Mouse (Mus musculus): ENCODE data around the gene Abcc4. TPM values are rescaled to one million over a fixed set of nuclear protein-coding genes. Genes with fewer than 3 reads are reported as not detected.

Abcc4 gene
- total and polyA plus RNA-seq, 2 experiments from 2014 or later = 2.4 to 3.6 TPM

DNA sequence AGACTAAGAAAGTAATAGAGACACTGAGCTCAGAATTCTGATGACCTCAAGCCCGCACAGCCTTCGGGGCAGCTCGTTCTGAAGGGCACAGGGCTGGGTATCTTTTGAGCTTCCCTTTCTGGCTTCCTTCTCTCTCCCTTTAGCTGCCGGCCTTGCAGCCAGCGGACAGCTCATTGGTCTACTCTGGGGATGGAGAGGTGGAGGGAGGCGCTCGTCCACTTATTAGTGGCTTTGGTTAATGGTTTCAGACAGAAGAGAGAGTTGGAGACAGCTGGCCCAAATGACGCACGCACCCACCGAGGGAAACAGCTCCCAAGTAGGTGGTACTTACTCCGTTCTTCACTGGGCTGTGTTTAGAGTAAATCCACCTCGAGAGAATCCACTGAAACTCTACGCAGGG, 214.7 kb downstream of the Abcc4 start:
- TF ChIP-seq CTCF (IDR thresholded peaks at IDR 0.05) = no peak
- H3K9ac ChIP-seq (replicated peaks; ENCODE audit: low read length, poor library complexity, severe bottlenecking) = no peak overlapping the region
- WGBS = 25% methylated on average over 13 of the region's 13 CpGs

DNA sequence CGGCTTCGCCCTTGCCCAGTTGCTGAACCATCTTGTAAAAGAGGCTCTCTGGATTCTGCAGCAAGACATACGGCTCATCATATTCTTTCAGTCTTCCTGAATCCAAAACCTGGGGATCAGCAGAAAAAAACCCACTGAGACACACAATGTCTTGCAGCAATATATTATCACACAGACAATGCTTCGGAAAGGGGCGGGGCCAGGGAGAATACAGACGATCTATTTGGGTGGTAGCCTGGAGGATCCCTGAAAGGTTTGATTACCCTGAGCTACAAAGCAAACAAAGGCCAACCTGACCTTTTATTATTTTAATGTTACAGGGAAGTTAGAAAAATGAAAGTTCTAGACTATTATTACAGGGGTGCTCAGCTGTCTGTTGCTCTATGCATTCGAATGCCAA, 215.5 kb downstream of the Abcc4 start:
- H3K4me2 ChIP-seq (ENCODE audit: low read depth, low read length, poor library complexity, severe bottlenecking) = no peak overlapping the region
- ATAC-seq (ENCODE audit: low FRiP score) = no peak
- WGBS = 67% methylated on average over 7 of the region's 7 CpGs

More for the DNA sequence above, 214.7 kb downstream of the Abcc4 start:
- no peaks in the 10 kb centered on the region for H3K9me3 ChIP-seq (ENCODE audit: low read length)
- H3K36me3 ChIP-seq (ENCODE audit: insufficient read depth, low read length) = no peaks in the 10 kb centered on the region
- 0 out of 2 replicates have a peak overlapping the region, but pooled peaks have one; percentile 12 for H3K4me2 ChIP-seq (ENCODE audit: low read depth, low read length, poor library complexity, severe bottlenecking)
- H3K27ac ChIP-seq (ENCODE audit: low read depth, low read length) = no peak overlapping the region
- H3K4me1 ChIP-seq (ENCODE audit: insufficient read depth, low read length) = no peaks in the 10 kb centered on the region
- ATAC-seq (ENCODE audit: low FRiP score) (no peak), DNase-seq (ENCODE audit: low spot score) (peak; percentile 35)
- no peak overlapping the region for H3K4me3 ChIP-seq (ENCODE audit: low read depth, low read length)
- H3K27me3 ChIP-seq (ENCODE audit: insufficient read depth, low read length) = no peaks in the 10 kb centered on the region

DNA sequence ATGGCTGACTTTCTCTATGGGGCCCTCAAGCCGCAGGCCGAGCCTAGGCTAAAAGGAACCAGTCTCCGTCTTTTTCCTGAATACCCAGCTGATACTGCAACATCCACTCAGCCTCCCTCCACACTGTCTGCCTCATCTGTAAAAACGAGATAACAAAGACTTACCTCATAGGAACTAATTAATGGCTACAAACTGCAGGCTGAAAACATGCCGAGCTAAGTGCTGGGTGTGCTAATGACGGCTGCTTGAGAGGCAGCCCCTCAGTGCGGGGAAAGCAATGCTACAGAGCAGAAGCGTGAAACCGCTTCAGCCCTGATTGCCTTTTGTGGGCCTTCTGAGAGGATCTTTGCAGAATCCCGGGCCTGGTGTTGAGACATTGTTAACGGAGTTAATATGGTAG, 219.7 kb downstream of the Abcc4 start:
- 73% methylated on average over 11 of the region's 11 CpGs for WGBS
- TF ChIP-seq CTCF (IDR thresholded peaks at IDR 0.05) = no peak
- Histone ChIP-seq H3K4me3 (ENCODE audit: low read depth, low read length) (no peak overlapping the region), H3K36me3 (ENCODE audit: insufficient read depth, low read length) (no peaks in the 10 kb centered on the region), H3K27me3 (ENCODE audit: insufficient read depth, low read length) (no peaks in the 10 kb centered on the region), H3K9ac (replicated peaks; ENCODE audit: low read length, poor library complexity, severe bottlenecking) (no peak overlapping the region), H3K4me2 (ENCODE audit: low read depth, low read length, poor library complexity, severe bottlenecking) (no peak overlapping the region), H3K9me3 (ENCODE audit: low read length) (no peaks in the 10 kb centered on the region), H3K27ac (ENCODE audit: low read depth, low read length) (no peak overlapping the region), H3K4me1 (ENCODE audit: insufficient read depth, low read length) (no peaks in the 10 kb centered on the region)
- no peak for DNase-seq (ENCODE audit: low spot score)
- no peak for ATAC-seq (ENCODE audit: low FRiP score)

More for the DNA sequence above, 215.5 kb downstream of the Abcc4 start:
- Histone ChIP-seq H3K36me3 (ENCODE audit: insufficient read depth, low read length) (no peaks in the 10 kb centered on the region), H3K9ac (replicated peaks; ENCODE audit: low read length, poor library complexity, severe bottlenecking) (no peak overlapping the region), H3K4me1 (ENCODE audit: insufficient read depth, low read length) (no peaks in the 10 kb centered on the region), H3K27ac (ENCODE audit: low read depth, low read length) (no peak overlapping the region), H3K4me3 (ENCODE audit: low read depth, low read length) (no peak overlapping the region), H3K9me3 (ENCODE audit: low read length) (no peaks in the 10 kb centered on the region), H3K27me3 (ENCODE audit: insufficient read depth, low read length) (no peaks in the 10 kb centered on the region)
- no peak for DNase-seq (ENCODE audit: low spot score)
- no peak for TF ChIP-seq CTCF (IDR thresholded peaks at IDR 0.05)

DNA sequence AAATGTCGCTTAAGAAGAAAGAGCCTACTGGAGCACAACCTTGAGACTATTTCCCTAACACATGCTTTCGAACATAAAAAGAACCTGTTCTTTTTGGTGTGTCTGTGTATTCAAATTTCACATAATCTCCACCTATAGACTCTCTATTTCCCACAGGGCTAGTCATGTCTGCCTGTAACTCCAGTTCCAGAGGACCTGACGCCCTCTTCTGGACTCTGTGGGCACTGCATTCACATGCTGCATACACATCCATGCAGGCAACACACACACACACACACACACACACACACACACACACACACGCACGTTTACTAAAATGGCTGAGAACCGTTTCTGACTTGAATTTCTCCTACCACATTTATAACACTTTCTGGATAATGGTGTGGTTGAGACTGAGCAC, 220.4 kb downstream of the Abcc4 start:
- Histone ChIP-seq H3K9me3 (ENCODE audit: low read length) (no peaks in the 10 kb centered on the region), H3K27ac (ENCODE audit: low read depth, low read length) (no peak overlapping the region), H3K36me3 (ENCODE audit: insufficient read depth, low read length) (no peaks in the 10 kb centered on the region), H3K4me1 (ENCODE audit: insufficient read depth, low read length) (no peaks in the 10 kb centered on the region), H3K4me3 (ENCODE audit: low read depth, low read length) (no peak overlapping the region), H3K9ac (replicated peaks; ENCODE audit: low read length, poor library complexity, severe bottlenecking) (no peak overlapping the region), H3K27me3 (ENCODE audit: insufficient read depth, low read length) (no peaks in the 10 kb centered on the region), H3K4me2 (ENCODE audit: low read depth, low read length, poor library complexity, severe bottlenecking) (no peak overlapping the region)
- TF ChIP-seq CTCF (IDR thresholded peaks at IDR 0.05) = no peak
- 99% methylated on average over 6 of the region's 6 CpGs for WGBS
- ATAC-seq (ENCODE audit: low FRiP score) = no peak
- no peak for DNase-seq (ENCODE audit: low spot score)

DNA sequence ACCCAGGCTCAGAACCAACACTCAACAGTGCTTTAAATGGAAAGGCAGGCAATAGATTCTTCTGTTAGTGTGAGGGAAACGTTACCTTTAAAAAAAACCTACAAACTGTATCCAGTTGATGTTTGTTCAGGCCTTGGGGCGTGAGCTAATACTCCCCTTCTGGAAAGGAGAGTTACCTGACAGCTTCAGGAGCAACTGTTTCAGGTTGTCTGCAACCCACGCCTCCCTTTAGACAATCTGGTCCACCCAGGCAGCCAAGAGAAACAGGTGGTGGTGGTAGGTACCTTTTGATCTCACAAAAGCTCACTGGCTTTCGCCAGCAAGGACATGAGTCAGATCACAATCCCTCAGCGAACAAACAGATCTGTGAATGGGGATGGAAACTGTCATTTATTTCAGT, 223.7 kb downstream of the Abcc4 start:
- 88% methylated on average over 5 of the region's 5 CpGs for whole genome bisulfite sequencing

DNA sequence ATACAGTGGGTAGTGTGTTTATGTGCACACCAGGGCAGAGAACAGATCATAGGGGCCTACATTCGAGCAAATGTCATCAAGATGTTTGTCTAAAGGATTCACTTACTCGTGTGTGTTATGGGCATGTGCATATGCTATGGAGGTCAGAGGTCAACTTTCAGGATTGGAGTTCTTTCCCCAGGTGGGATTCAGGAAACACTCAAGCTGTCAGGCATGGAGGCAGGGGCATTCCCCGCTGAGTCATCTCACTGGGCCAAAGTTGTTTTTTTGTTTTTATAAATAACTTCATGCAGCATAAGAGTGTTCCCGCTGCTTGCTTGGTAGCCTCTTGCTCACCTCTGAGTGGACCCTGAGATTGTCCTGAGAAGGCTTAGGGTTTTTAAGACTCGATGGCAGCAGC, 224.2 kb downstream of the Abcc4 start:
- no peaks in the 10 kb centered on the region for H3K27me3 ChIP-seq (ENCODE audit: insufficient read depth, low read length)
- H3K36me3 ChIP-seq (ENCODE audit: insufficient read depth, low read length) = no peaks in the 10 kb centered on the region
- H3K9me3 ChIP-seq (ENCODE audit: low read length) = no peaks in the 10 kb centered on the region
- DNase-seq (ENCODE audit: low spot score) (no peak), ATAC-seq (ENCODE audit: low FRiP score) (no peak)
- 81% methylated on average over 5 of the region's 5 CpGs for WGBS
- no peaks in the 10 kb centered on the region for H3K4me1 ChIP-seq (ENCODE audit: insufficient read depth, low read length)
- TF ChIP-seq CTCF (IDR thresholded peaks at IDR 0.05) = no peak
- no peak overlapping the region for H3K9ac ChIP-seq (replicated peaks; ENCODE audit: low read length, poor library complexity, severe bottlenecking)
- H3K4me3 ChIP-seq (ENCODE audit: low read depth, low read length) = no peak overlapping the region
- no peak overlapping the region for H3K4me2 ChIP-seq (ENCODE audit: low read depth, low read length, poor library complexity, severe bottlenecking)
- no peak overlapping the region for H3K27ac ChIP-seq (ENCODE audit: low read depth, low read length)

More for the DNA sequence above, 223.7 kb downstream of the Abcc4 start:
- H3K27me3 ChIP-seq (ENCODE audit: insufficient read depth, low read length) = no peaks in the 10 kb centered on the region
- no peak for ATAC-seq (ENCODE audit: low FRiP score)
- no peak overlapping the region for H3K27ac ChIP-seq (ENCODE audit: low read depth, low read length)
- H3K4me3 ChIP-seq (ENCODE audit: low read depth, low read length) = no peak overlapping the region
- no peak overlapping the region for H3K4me2 ChIP-seq (ENCODE audit: low read depth, low read length, poor library complexity, severe bottlenecking)
- no peak for TF ChIP-seq CTCF (IDR thresholded peaks at IDR 0.05)
- H3K9me3 ChIP-seq (ENCODE audit: low read length) = no peaks in the 10 kb centered on the region
- no peaks in the 10 kb centered on the region for H3K36me3 ChIP-seq (ENCODE audit: insufficient read depth, low read length)
- no peak for DNase-seq (ENCODE audit: low spot score)
- no peaks in the 10 kb centered on the region for H3K4me1 ChIP-seq (ENCODE audit: insufficient read depth, low read length)
- H3K9ac ChIP-seq (replicated peaks; ENCODE audit: low read length, poor library complexity, severe bottlenecking) = no peak overlapping the region

Data from midbrain, postnatal 0 days (tissue).